Mouse (Mus musculus) heart, embryonic 13.5 days (tissue): Measurements from ENCODE around the gene Tdo2. TPM values are rescaled to one million over a fixed set of nuclear protein-coding genes. Genes with fewer than 3 reads are reported as not detected.

Experiments
- ATAC-seq: fragments of 200-750 bp; cut with Nextera tagmentation; 2 replicates; pipeline ENCODE4 v1.8.0; 2017; ENCODE audit warnings: moderate TSS enrichment; ENCODE audit not compliant: insufficient number of reproducible peaks, low FRiP score, low TSS enrichment; ENCODE audit errors: extremely low read depth
- H3K27ac ChIP-seq: fragments of 300-500 bp; sonication (generic); replicated peaks from 2 replicates; pipeline ENCODE4 v1.5.1; 2015; ENCODE audit warnings: moderate library complexity, mild to moderate bottlenecking, inconsistent platforms
- H3K27me3 ChIP-seq: fragments of 300-500 bp; sonication (generic); replicated peaks from 2 replicates; pipeline ENCODE4 v1.6.1; 2015; ENCODE audit warnings: mild to moderate bottlenecking, inconsistent platforms
- H3K36me3 ChIP-seq: fragments of 300-500 bp; sonication (generic); 2 replicates; pipeline ENCODE4 v1.6.1; 2015; ENCODE audit warnings: mild to moderate bottlenecking, inconsistent platforms
- H3K4me1 ChIP-seq: fragments of 300-500 bp; sonication (generic); 2 replicates; pipeline ENCODE4 v1.6.1; 2015; ENCODE audit warnings: inconsistent platforms
- H3K4me2 ChIP-seq: fragments of 300-500 bp; sonication (generic); 2 replicates; pipeline ENCODE4 v1.6.1; 2015; ENCODE audit warnings: inconsistent platforms, mild to moderate bottlenecking, moderate library complexity
- H3K4me3 ChIP-seq: fragments of 300-500 bp; sonication (generic); 2 replicates; pipeline ENCODE4 v1.5.1; 2015; ENCODE audit warnings: moderate library complexity, mild to moderate bottlenecking, inconsistent platforms
- H3K9ac ChIP-seq: fragments of 300-500 bp; sonication (generic); 2 replicates; pipeline ENCODE4 v1.6.1; 2015; ENCODE audit warnings: inconsistent platforms, mild to moderate bottlenecking, moderate library complexity
- H3K9me3 ChIP-seq: fragments of 300-500 bp; sonication (generic); 2 replicates; pipeline ENCODE4 v1.6.1; 2016; ENCODE audit warnings: inconsistent platforms
- WGBS: fragments of 180-500 bp; shearing (Covaris S2); methylation state at CpG from one replicate; pipeline ENCODE4 v1.1.7; 2015; ENCODE audit warnings: mixed read lengths; 5-methylcytosine and 5-hydroxymethylcytosine counted together
- polyA plus RNA-seq: library from polyadenylated mRNA; unstranded; fragments of >200 nt; fragmentation: Nextera tagmentation; extraction: Ambion mirVana; gene quantifications from 2 replicates; pipeline ENCODE4 v1.2.1, GENCODE M21; 2015

The Tdo2 gene
- polyA plus RNA-seq, 1 experiment from 2014 or later, result 0.47 TPM

- H3K36me3 ChIP-seq, result no peaks in the 10 kb centered on the region
- 68% methylated on average over 8 of the region's 8 CpGs for WGBS
- no peaks in the 10 kb centered on the region for H3K27me3 ChIP-seq
- ATAC-seq, result no peak
- no peak overlapping the region for H3K9ac ChIP-seq
- peaks cover 12% of the 10 kb centered on the region; the same call in 1 of the 2 replicates for H3K4me1 ChIP-seq
- H3K4me3 ChIP-seq, result no peak overlapping the region
- H3K27ac ChIP-seq, result no peak overlapping the region
- H3K9me3 ChIP-seq, result no peaks in the 10 kb centered on the region
- no peak overlapping the region for H3K4me2 ChIP-seq
Observed at GRCm38 (mm10) chr3:81983120-81983895, 7.3 kb upstream of the Tdo2 start.

GRCm38 (mm10) chr3:81981990-81982389 is 6.0 kb upstream of the Tdo2 start, which contains the start of gene Asic5:
Asic5 (plus strand) TSS chr3:81982290.
- Histone ChIP-seq H3K36me3 (no peaks in the 10 kb centered on the region), H3K27ac (no peak within 1 kb of the TSS), H3K27me3 (no peaks in the 10 kb centered on the region), H3K4me1 (peaks cover 12% of the 10 kb centered on the region; the same call in 1 of the 2 replicates), H3K9me3 (no peaks in the 10 kb centered on the region), H3K9ac (no peak within 1 kb of the TSS), H3K4me2 (no peak within 1 kb of the TSS), H3K4me3 (no peak within 1 kb of the TSS)
- no peak for ATAC-seq
- 79% methylated on average over 5 of the region's 5 CpGs for WGBS

- Histone ChIP-seq H3K4me1 (peaks cover 12% of the 10 kb centered on the region; the same call in 1 of the 2 replicates), H3K27ac (no peak overlapping the region), H3K9ac (no peak overlapping the region), H3K4me3 (no peak overlapping the region), H3K36me3 (no peaks in the 10 kb centered on the region), H3K27me3 (no peaks in the 10 kb centered on the region), H3K4me2 (no peak overlapping the region), H3K9me3 (no peaks in the 10 kb centered on the region)
- WGBS, result 81% methylated on average over 5 of the region's 5 CpGs
- ATAC-seq, result no peak
Observed at GRCm38 (mm10) chr3:81981576-81981975, 5.6 kb upstream of the Tdo2 start.

GRCm38 (mm10) chr3:81975607-81976006 is 395 bp downstream of the Tdo2 start:
- Histone ChIP-seq H3K4me2 (no peak overlapping the region), H3K27me3 (no peaks in the 10 kb centered on the region), H3K27ac (no peak overlapping the region), H3K4me3 (no peak overlapping the region), H3K9me3 (no peaks in the 10 kb centered on the region), H3K4me1 (peaks cover 9% of the 10 kb centered on the region), H3K36me3 (no peaks in the 10 kb centered on the region), H3K9ac (no peak overlapping the region)
- no peak for ATAC-seq
- WGBS, result 45% methylated on average over 4 of the region's 4 CpGs

GRCm38 (mm10) chr3:81964596-81964995 is 11.4 kb downstream of the Tdo2 start:
- no peak for ATAC-seq
- Histone ChIP-seq H3K27ac (no peak overlapping the region), H3K9ac (no peak overlapping the region), H3K9me3 (no peaks in the 10 kb centered on the region), H3K27me3 (no peaks in the 10 kb centered on the region), H3K4me3 (no peak overlapping the region), H3K36me3 (no peaks in the 10 kb centered on the region), H3K4me2 (no peak overlapping the region), H3K4me1 (no peaks in the 10 kb centered on the region)
- WGBS, result 58% methylated on average over 3 of the region's 3 CpGs

GRCm38 (mm10) chr3:81963768-81964167 is 12.2 kb downstream of the Tdo2 start:
- Histone ChIP-seq H3K4me2 (no peak overlapping the region), H3K36me3 (no peaks in the 10 kb centered on the region), H3K9me3 (no peaks in the 10 kb centered on the region), H3K4me3 (no peak overlapping the region), H3K27me3 (no peaks in the 10 kb centered on the region), H3K4me1 (no peaks in the 10 kb centered on the region), H3K27ac (no peak overlapping the region), H3K9ac (no peak overlapping the region)
- 77% methylated on average over 5 of the region's 5 CpGs for WGBS
- ATAC-seq, result no peak

GRCm38 (mm10) chr3:81961336-81961735 is 14.7 kb downstream of the Tdo2 start:
- Histone ChIP-seq H3K4me1 (no peaks in the 10 kb centered on the region), H3K4me3 (no peak overlapping the region), H3K9me3 (no peaks in the 10 kb centered on the region), H3K9ac (no peak overlapping the region), H3K4me2 (no peak overlapping the region), H3K27me3 (no peaks in the 10 kb centered on the region), H3K27ac (no peak overlapping the region), H3K36me3 (no peaks in the 10 kb centered on the region)
- 56% methylated on average over 5 of the region's 5 CpGs for WGBS
- ATAC-seq, result no peak

- Histone ChIP-seq H3K4me1 (no peaks in the 10 kb centered on the region), H3K9me3 (no peaks in the 10 kb centered on the region), H3K4me3 (no peak overlapping the region), H3K27ac (no peak overlapping the region), H3K9ac (no peak overlapping the region), H3K27me3 (no peaks in the 10 kb centered on the region), H3K36me3 (0 out of 2 replicates have a peak, but pooled peaks cover 4% of the 10 kb centered on the region), H3K4me2 (no peak overlapping the region)
- no peak for ATAC-seq
- WGBS, result 86% methylated on average over 5 of the region's 5 CpGs
Observed at GRCm38 (mm10) chr3:81957484-81957883, 18.5 kb downstream of the Tdo2 start.

- no peak overlapping the region for H3K4me2 ChIP-seq
- H3K4me1 ChIP-seq, result no peaks in the 10 kb centered on the region
- 71% methylated on average over 2 of the region's 2 CpGs for WGBS
- H3K9ac ChIP-seq, result no peak overlapping the region
- 0 out of 2 replicates have a peak, but pooled peaks cover 4% of the 10 kb centered on the region for H3K36me3 ChIP-seq
- no peaks in the 10 kb centered on the region for H3K27me3 ChIP-seq
- H3K9me3 ChIP-seq, result no peaks in the 10 kb centered on the region
- ATAC-seq, result no peak
- H3K4me3 ChIP-seq, result no peak overlapping the region
- no peak overlapping the region for H3K27ac ChIP-seq
Observed at GRCm38 (mm10) chr3:81951785-81952184, 24.2 kb downstream of the Tdo2 start.

- no peaks in the 10 kb centered on the region for H3K4me1 ChIP-seq
- no peak overlapping the region for H3K4me3 ChIP-seq
- ATAC-seq, result no peak
- WGBS, result 52% methylated on average over 1 of the region's 1 CpGs
- H3K27me3 ChIP-seq, result no peaks in the 10 kb centered on the region
- no peaks in the 10 kb centered on the region for H3K9me3 ChIP-seq
- no peak overlapping the region for H3K27ac ChIP-seq
- no peak overlapping the region for H3K9ac ChIP-seq
- peaks cover 8% of the 10 kb centered on the region; the same call in 1 of the 2 replicates for H3K36me3 ChIP-seq
- no peak overlapping the region for H3K4me2 ChIP-seq
Observed at GRCm38 (mm10) chr3:81949048-81949447, 27.0 kb downstream of the Tdo2 start.

GRCm38 (mm10) chr3:81944851-81945393 is 31.1 kb downstream of the Tdo2 start:
- H3K36me3 ChIP-seq, result peaks cover 16% of the 10 kb centered on the region; the same call in 1 of the 2 replicates
- 0 out of 2 replicates have a peak, but pooled peaks cover 3% of the 10 kb centered on the region for H3K9me3 ChIP-seq
- H3K4me3 ChIP-seq, result no peak overlapping the region
- no peaks in the 10 kb centered on the region for H3K4me1 ChIP-seq
- H3K27ac ChIP-seq, result no peak overlapping the region
- H3K27me3 ChIP-seq, result no peaks in the 10 kb centered on the region
- WGBS, result 86% methylated on average over 7 of the region's 7 CpGs
- no peak overlapping the region for H3K9ac ChIP-seq
- H3K4me2 ChIP-seq, result no peak overlapping the region
- no peak for ATAC-seq
